Mouse (Mus musculus) heart, embryonic 16.5 days (tissue): ENCODE measurements at regions not wholly inside any gene's neighbourhood (a gene's known extent, or its start where the extent isn't known, plus 50 kb on each side); places are given as distances from the start of the nearest gene placed in this dataset.

ENCODE experiments used
- ATAC-seq: fragments of 200-750 bp; cut with Nextera tagmentation; replicated peaks from 2 replicates; pipeline ENCODE4 v1.8.0; 2017; ENCODE audit warnings: moderate number of reproducible peaks; ENCODE audit not compliant: insufficient read depth, low FRiP score; ENCODE audit errors: extremely low read depth
- H3K27ac ChIP-seq: fragments of 300-500 bp; sonication (generic); 2 replicates; pipeline ENCODE4 v1.5.1; 2014; ENCODE audit warnings: mild to moderate bottlenecking, low read length, control low read depth, moderate library complexity
- H3K27me3 ChIP-seq: fragments of 300-500 bp; sonication (generic); 2 replicates; pipeline ENCODE4 v1.6.1; 2014; ENCODE audit warnings: low read length, mixed read lengths; ENCODE audit not compliant: control insufficient read depth, insufficient read depth
- H3K36me3 ChIP-seq: fragments of 300-500 bp; sonication (generic); 2 replicates; pipeline ENCODE4 v1.6.1; 2014; ENCODE audit not compliant: control insufficient read depth, insufficient read depth
- H3K4me1 ChIP-seq: fragments of 300-500 bp; sonication (generic); 2 replicates; pipeline ENCODE4 v1.6.1; 2014; ENCODE audit warnings: low read length, mixed read lengths; ENCODE audit not compliant: control insufficient read depth, insufficient read depth
- H3K4me2 ChIP-seq: fragments of 300-500 bp; sonication (generic); 2 replicates; pipeline ENCODE4 v1.6.1; 2014; ENCODE audit warnings: low read depth, mild to moderate bottlenecking, control low read depth, low read length
- H3K4me3 ChIP-seq: fragments of 300-500 bp; sonication (generic); 2 replicates; pipeline ENCODE4 v1.5.1; 2014; ENCODE audit warnings: mild to moderate bottlenecking, control low read depth, low read length
- H3K9ac ChIP-seq: fragments of 300-500 bp; sonication (generic); 2 replicates; pipeline ENCODE4 v1.6.1; 2014; ENCODE audit warnings: low read length, control low read depth
- H3K9me3 ChIP-seq: fragments of 300-500 bp; sonication (generic); replicated peaks from 2 replicates; pipeline ENCODE4 v1.6.1; 2016; ENCODE audit warnings: low read length; ENCODE audit not compliant: control insufficient read depth
- WGBS: fragments of 180-500 bp; shearing (Covaris S2); extraction: QIAGEN DNeasy Blood & Tissue Kit; methylation state at CpG from one replicate; pipeline ENCODE4 v1.1.7; 2014; 5-methylcytosine and 5-hydroxymethylcytosine counted together

- Histone ChIP-seq H3K4me2 (no peak overlapping the region), H3K4me3 (no peak overlapping the region), H3K4me1 (no peaks in the 10 kb centered on the region), H3K9me3 (no peaks in the 10 kb centered on the region), H3K27me3 (no peaks in the 10 kb centered on the region), H3K9ac (no peak overlapping the region), H3K27ac (no peak overlapping the region), H3K36me3 (no peaks in the 10 kb centered on the region)
- 87% methylated on average over 3 of the region's 3 CpGs for WGBS
- ATAC-seq: no peak
Measured at GRCm38 (mm10) chr2:79143196-79143595, 112.0 kb upstream of the Itga4 start.

- H3K27me3 ChIP-seq: no peaks in the 10 kb centered on the region
- no peaks in the 10 kb centered on the region for H3K36me3 ChIP-seq
- WGBS: 67% methylated on average over 1 of the region's 1 CpGs
- ATAC-seq: no peak
- H3K9ac ChIP-seq: no peak overlapping the region
- H3K4me2 ChIP-seq: no peak overlapping the region
- peaks cover 7% of the 10 kb centered on the region for H3K4me1 ChIP-seq
- H3K9me3 ChIP-seq: no peaks in the 10 kb centered on the region
- H3K27ac ChIP-seq: no peak overlapping the region
- H3K4me3 ChIP-seq: no peak overlapping the region
Measured at GRCm38 (mm10) chr2:79145897-79146296, 109.3 kb upstream of the Itga4 start.

- ATAC-seq: no peak
- peaks cover 7% of the 10 kb centered on the region for H3K4me1 ChIP-seq
- no peak overlapping the region for H3K4me2 ChIP-seq
- no peaks in the 10 kb centered on the region for H3K9me3 ChIP-seq
- no peak overlapping the region for H3K27ac ChIP-seq
- no peaks in the 10 kb centered on the region for H3K36me3 ChIP-seq
- H3K9ac ChIP-seq: no peak overlapping the region
- H3K4me3 ChIP-seq: no peak overlapping the region
- no peaks in the 10 kb centered on the region for H3K27me3 ChIP-seq
- WGBS: 92% methylated on average over 4 of the region's 4 CpGs
Measured at GRCm38 (mm10) chr2:79146563-79146962, 108.7 kb upstream of the Itga4 start.

- Histone ChIP-seq H3K27me3 (no peaks in the 10 kb centered on the region), H3K4me3 (no peak overlapping the region), H3K27ac (no peak overlapping the region), H3K9ac (no peak overlapping the region), H3K36me3 (no peaks in the 10 kb centered on the region), H3K9me3 (no peaks in the 10 kb centered on the region), H3K4me1 (peaks cover 7% of the 10 kb centered on the region), H3K4me2 (no peak overlapping the region)
- no peak for ATAC-seq
- WGBS: 47% methylated on average over 3 of the region's 3 CpGs
Measured at GRCm38 (mm10) chr2:79149012-79149698, 106.1 kb upstream of the Itga4 start.

- peaks cover 7% of the 10 kb centered on the region for H3K4me1 ChIP-seq
- H3K4me2 ChIP-seq: no peak overlapping the region
- no peak overlapping the region for H3K27ac ChIP-seq
- WGBS: 84% methylated on average over 4 of the region's 4 CpGs
- no peak overlapping the region for H3K9ac ChIP-seq
- no peak for ATAC-seq
- no peaks in the 10 kb centered on the region for H3K9me3 ChIP-seq
- no peak overlapping the region for H3K4me3 ChIP-seq
- H3K36me3 ChIP-seq: no peaks in the 10 kb centered on the region
- no peaks in the 10 kb centered on the region for H3K27me3 ChIP-seq
Measured at GRCm38 (mm10) chr2:79151610-79152009, 103.6 kb upstream of the Itga4 start.

- peaks cover 7% of the 10 kb centered on the region for H3K4me1 ChIP-seq
- no peak overlapping the region for H3K4me2 ChIP-seq
- no peaks in the 10 kb centered on the region for H3K9me3 ChIP-seq
- 88% methylated on average over 6 of the region's 6 CpGs for WGBS
- H3K27me3 ChIP-seq: no peaks in the 10 kb centered on the region
- ATAC-seq: no peak
- H3K9ac ChIP-seq: no peak overlapping the region
- no peak overlapping the region for H3K27ac ChIP-seq
- no peak overlapping the region for H3K4me3 ChIP-seq
- no peaks in the 10 kb centered on the region for H3K36me3 ChIP-seq
Measured at GRCm38 (mm10) chr2:79152031-79152694, 103.1 kb upstream of the Itga4 start.

GRCm38 (mm10) chr2:79152695-79153057, 102.5 kb upstream of the Itga4 start:
- no peak for ATAC-seq
- Histone ChIP-seq H3K9ac (no peak overlapping the region), H3K9me3 (no peaks in the 10 kb centered on the region), H3K4me1 (peaks cover 7% of the 10 kb centered on the region), H3K4me3 (no peak overlapping the region), H3K27me3 (no peaks in the 10 kb centered on the region), H3K27ac (no peak overlapping the region), H3K4me2 (no peak overlapping the region), H3K36me3 (no peaks in the 10 kb centered on the region)
- WGBS: 80% methylated on average over 5 of the region's 5 CpGs

GRCm38 (mm10) chr2:79153070-79153469, 102.2 kb upstream of the Itga4 start:
- peaks cover 7% of the 10 kb centered on the region for H3K4me1 ChIP-seq
- no peak overlapping the region for H3K4me3 ChIP-seq
- ATAC-seq: no peak
- H3K36me3 ChIP-seq: no peaks in the 10 kb centered on the region
- no peak overlapping the region for H3K4me2 ChIP-seq
- H3K9me3 ChIP-seq: no peaks in the 10 kb centered on the region
- no peaks in the 10 kb centered on the region for H3K27me3 ChIP-seq
- no peak overlapping the region for H3K9ac ChIP-seq
- H3K27ac ChIP-seq: no peak overlapping the region
- 83% methylated on average over 4 of the region's 4 CpGs for WGBS

- no peak overlapping the region for H3K27ac ChIP-seq
- H3K27me3 ChIP-seq: no peaks in the 10 kb centered on the region
- H3K9ac ChIP-seq: no peak overlapping the region
- peaks cover 5% of the 10 kb centered on the region; the same call in 1 of the 2 replicates for H3K4me1 ChIP-seq
- no peak for ATAC-seq
- H3K9me3 ChIP-seq: no peaks in the 10 kb centered on the region
- no peak overlapping the region for H3K4me3 ChIP-seq
- 33% methylated on average over 3 of the region's 3 CpGs for WGBS
- H3K36me3 ChIP-seq: no peaks in the 10 kb centered on the region
- H3K4me2 ChIP-seq: no peak overlapping the region
Measured at GRCm38 (mm10) chr2:79158450-79159055, 96.7 kb upstream of the Itga4 start.
